Mouse (Mus musculus): ENCODE measurements around the gene Rhot2. TPM values are rescaled to one million over a fixed set of nuclear protein-coding genes. Genes with fewer than 3 reads are reported as not detected.

The Rhot2 gene
- polyA plus RNA-seq, 1 experiment from 2014 or later: 26.4 TPM

GRCm38 (mm10) chr17:25839455-25840235, 5.0 kb downstream of the Rhot2 start:
- H3K36me3 ChIP-seq: peaks cover 62% of the 10 kb centered on the region
- H3K4me1 ChIP-seq: peaks cover 43% of the 10 kb centered on the region

GRCm38 (mm10) chr17:25838904-25839303, 5.7 kb downstream of the Rhot2 start:
- Histone ChIP-seq H3K9me3 (no peaks in the 10 kb centered on the region), H3K4me2 (no peak overlapping the region), H3K27me3 (no peaks in the 10 kb centered on the region), H3K27ac (no peak overlapping the region), H3K4me3 (no peak overlapping the region), H3K4me1 (peaks cover 48% of the 10 kb centered on the region), H3K9ac (0 out of 2 replicates have a peak overlapping the region, but pooled peaks have one; percentile 6), H3K36me3 (peaks cover 64% of the 10 kb centered on the region)
- ATAC-seq (ENCODE audit: insufficient number of reproducible peaks, insufficient read depth, low FRiP score, low TSS enrichment, low read depth): no peak
- WGBS: 91% methylated on average over 4 of the region's 4 CpGs

More at GRCm38 (mm10) chr17:25839455-25840235, 5.0 kb downstream of the Rhot2 start:
- Histone ChIP-seq H3K27me3 (no peaks in the 10 kb centered on the region), H3K4me3 (no peak overlapping the region), H3K9ac (0 out of 2 replicates have a peak overlapping the region, but pooled peaks have one; percentile 6), H3K4me2 (no peak overlapping the region), H3K9me3 (no peaks in the 10 kb centered on the region), H3K27ac (no peak overlapping the region)
- no peak for ATAC-seq (ENCODE audit: insufficient number of reproducible peaks, insufficient read depth, low FRiP score, low TSS enrichment, low read depth)
- WGBS: 81% methylated on average over 14 of the region's 14 CpGs

- 53% methylated on average over 3 of the region's 3 CpGs for WGBS
- ATAC-seq (ENCODE audit: insufficient number of reproducible peaks, insufficient read depth, low FRiP score, low TSS enrichment, low read depth): no peak
- H3K9me3 ChIP-seq: no peaks in the 10 kb centered on the region
Observed at GRCm38 (mm10) chr17:25837533-25837932, 7.1 kb downstream of the Rhot2 start.

GRCm38 (mm10) chr17:25837076-25837410, 7.6 kb downstream of the Rhot2 start, which contains the start of gene Rhbdl1:
Gene Rhbdl1 (minus strand): TSS chr17:25837295.
- peaks cover 44% of the 10 kb centered on the region for H3K4me1 ChIP-seq
- ATAC-seq (ENCODE audit: insufficient number of reproducible peaks, insufficient read depth, low FRiP score, low TSS enrichment, low read depth): no peak
- peak within 1 kb of the TSS; percentile 98 for H3K4me2 ChIP-seq
- H3K9me3 ChIP-seq: no peaks in the 10 kb centered on the region
- peaks cover 58% of the 10 kb centered on the region for H3K36me3 ChIP-seq
- H3K27me3 ChIP-seq: no peaks in the 10 kb centered on the region
- H3K4me3 ChIP-seq: peak within 1 kb of the TSS; percentile 43
- H3K27ac ChIP-seq: peak within 1 kb of the TSS; percentile 39; the same call in 1 of the 2 replicates
- H3K9ac ChIP-seq: peak within 1 kb of the TSS; percentile 72
- WGBS: 3% methylated on average over 29 of the region's 29 CpGs

More at GRCm38 (mm10) chr17:25837533-25837932, 7.1 kb downstream of the Rhot2 start:
- Histone ChIP-seq H3K9ac (peak overlapping the region; percentile 72), H3K4me1 (peaks cover 43% of the 10 kb centered on the region), H3K36me3 (peaks cover 63% of the 10 kb centered on the region), H3K27ac (0 out of 2 replicates have a peak overlapping the region, but pooled peaks have one; percentile 39), H3K4me2 (peak overlapping the region; percentile 98), H3K4me3 (peak overlapping the region; percentile 43), H3K27me3 (no peaks in the 10 kb centered on the region)

- no peaks in the 10 kb centered on the region for H3K9me3 ChIP-seq
- H3K27ac ChIP-seq: peak overlapping the region; percentile 39; the same call in 1 of the 2 replicates
- no peaks in the 10 kb centered on the region for H3K27me3 ChIP-seq
- peak overlapping the region; percentile 98 for H3K4me2 ChIP-seq
- peaks cover 56% of the 10 kb centered on the region for H3K36me3 ChIP-seq
- peaks cover 50% of the 10 kb centered on the region for H3K4me1 ChIP-seq
- H3K4me3 ChIP-seq: peak overlapping the region; percentile 43
- WGBS: 25% methylated on average over 23 of the region's 23 CpGs
- no peak for ATAC-seq (ENCODE audit: insufficient number of reproducible peaks, insufficient read depth, low FRiP score, low TSS enrichment, low read depth)
- H3K9ac ChIP-seq: peak overlapping the region; percentile 72
Observed at GRCm38 (mm10) chr17:25836397-25837075, 8.1 kb downstream of the Rhot2 start.

- Histone ChIP-seq H3K9ac (no peak overlapping the region), H3K36me3 (peaks cover 56% of the 10 kb centered on the region), H3K27me3 (no peaks in the 10 kb centered on the region), H3K4me3 (no peak overlapping the region), H3K4me1 (peaks cover 57% of the 10 kb centered on the region), H3K9me3 (no peaks in the 10 kb centered on the region), H3K4me2 (peak overlapping the region; percentile 98), H3K27ac (0 out of 2 replicates have a peak overlapping the region, but pooled peaks have one; percentile 16)
- WGBS: 90% methylated on average over 16 of the region's 16 CpGs
- ATAC-seq (ENCODE audit: insufficient number of reproducible peaks, insufficient read depth, low FRiP score, low TSS enrichment, low read depth): no peak
Observed at GRCm38 (mm10) chr17:25835816-25836215, 8.8 kb downstream of the Rhot2 start.

- no peaks in the 10 kb centered on the region for H3K9me3 ChIP-seq
- H3K27me3 ChIP-seq: no peaks in the 10 kb centered on the region
- H3K36me3 ChIP-seq: peaks cover 56% of the 10 kb centered on the region
- WGBS: 91% methylated on average over 7 of the region's 7 CpGs
- H3K4me2 ChIP-seq: peak overlapping the region; percentile 98
- ATAC-seq (ENCODE audit: insufficient number of reproducible peaks, insufficient read depth, low FRiP score, low TSS enrichment, low read depth): no peak
- peak overlapping the region; percentile 86; the same call in 1 of the 2 replicates for H3K4me3 ChIP-seq
- H3K4me1 ChIP-seq: peaks cover 62% of the 10 kb centered on the region
- H3K27ac ChIP-seq: no peak overlapping the region
- peak overlapping the region; percentile 93; the same call in 1 of the 2 replicates for H3K9ac ChIP-seq
Observed at GRCm38 (mm10) chr17:25835301-25835700, 9.3 kb downstream of the Rhot2 start.

GRCm38 (mm10) chr17:25834595-25835222, 9.9 kb downstream of the Rhot2 start:
- Histone ChIP-seq H3K36me3 (peaks cover 56% of the 10 kb centered on the region), H3K4me3 (peak overlapping the region; percentile 86), H3K27ac (no peak overlapping the region), H3K4me2 (peak overlapping the region; percentile 98), H3K9me3 (no peaks in the 10 kb centered on the region), H3K27me3 (no peaks in the 10 kb centered on the region), H3K9ac (peak overlapping the region; percentile 93), H3K4me1 (peaks cover 68% of the 10 kb centered on the region)
- ATAC-seq (ENCODE audit: insufficient number of reproducible peaks, insufficient read depth, low FRiP score, low TSS enrichment, low read depth): no peak
- 83% methylated on average over 12 of the region's 12 CpGs for WGBS

GRCm38 (mm10) chr17:25833961-25834594, 10.6 kb downstream of the Rhot2 start:
- no peaks in the 10 kb centered on the region for H3K27me3 ChIP-seq
- peak overlapping the region; percentile 86 for H3K4me3 ChIP-seq
- peaks cover 52% of the 10 kb centered on the region for H3K36me3 ChIP-seq
- H3K9ac ChIP-seq: peak overlapping the region; percentile 93
- H3K4me1 ChIP-seq: peaks cover 72% of the 10 kb centered on the region
- H3K9me3 ChIP-seq: no peaks in the 10 kb centered on the region
- peak overlapping the region; percentile 95 for H3K27ac ChIP-seq
- 50% methylated on average over 6 of the region's 6 CpGs for WGBS
- ATAC-seq (ENCODE audit: insufficient number of reproducible peaks, insufficient read depth, low FRiP score, low TSS enrichment, low read depth): no peak
- H3K4me2 ChIP-seq: peak overlapping the region; percentile 98

- ATAC-seq (ENCODE audit: insufficient number of reproducible peaks, insufficient read depth, low FRiP score, low TSS enrichment, low read depth): peak; percentile 11; the same call in 1 of the 2 replicates
- under 1% methylated on average over 24 of the region's 24 CpGs for WGBS
- Histone ChIP-seq H3K4me3 (peak within 1 kb of the TSS; percentile 86), H3K9me3 (no peaks in the 10 kb centered on the region), H3K27me3 (no peaks in the 10 kb centered on the region), H3K4me2 (peak within 1 kb of the TSS; percentile 98), H3K9ac (peak within 1 kb of the TSS; percentile 93), H3K36me3 (peaks cover 47% of the 10 kb centered on the region), H3K27ac (peak within 1 kb of the TSS; percentile 95), H3K4me1 (peaks cover 75% of the 10 kb centered on the region)
Observed at GRCm38 (mm10) chr17:25833291-25833663, 11.4 kb downstream of the Rhot2 start, which contains the start of gene Stub1. Gene Stub1 (minus strand): TSS chr17:25833404.
